Mouse (Mus musculus) liver, embryonic 13.5 days (tissue): ENCODE measurements at regions not wholly inside any gene's neighbourhood (a gene's known extent, or its start where the extent isn't known, plus 50 kb on each side); places are given as distances from the start of the nearest gene placed in this dataset.

Source experiments
- ATAC-seq: fragments of 200-750 bp; cut with Nextera tagmentation; 2 replicates; pipeline ENCODE4 v1.8.0; 2017; ENCODE audit warnings: low read depth, mild to moderate bottlenecking, moderate number of reproducible peaks, moderate library complexity
- DNase-seq: peaks from one replicate; pipeline ENCODE4 v3.0.0; 2022
- H3K27ac ChIP-seq: fragments of 300-500 bp; sonication (generic); 2 replicates; pipeline ENCODE4 v1.5.1; 2015; ENCODE audit warnings: moderate library complexity, mild to moderate bottlenecking, inconsistent platforms
- H3K27me3 ChIP-seq: fragments of 300-500 bp; sonication (generic); 2 replicates; pipeline ENCODE4 v1.6.1; 2015; ENCODE audit warnings: mild to moderate bottlenecking, inconsistent platforms
- H3K36me3 ChIP-seq: fragments of 300-500 bp; sonication (generic); 2 replicates; pipeline ENCODE4 v1.6.1; 2015; ENCODE audit warnings: mild to moderate bottlenecking, inconsistent platforms
- H3K4me1 ChIP-seq: fragments of 300-500 bp; sonication (generic); replicated peaks from 2 replicates; pipeline ENCODE4 v1.6.1; 2015; ENCODE audit warnings: inconsistent platforms
- H3K4me2 ChIP-seq: fragments of 300-500 bp; sonication (generic); 2 replicates; pipeline ENCODE4 v1.6.1; 2015; ENCODE audit warnings: inconsistent platforms, mild to moderate bottlenecking, moderate library complexity
- H3K4me3 ChIP-seq: fragments of 300-500 bp; sonication (generic); replicated peaks from 2 replicates; pipeline ENCODE4 v1.5.1; 2015; ENCODE audit warnings: mild to moderate bottlenecking, inconsistent platforms
- H3K9ac ChIP-seq: fragments of 300-500 bp; sonication (generic); 2 replicates; pipeline ENCODE4 v1.6.1; 2015; ENCODE audit warnings: mild to moderate bottlenecking, inconsistent platforms
- H3K9me3 ChIP-seq: fragments of 300-500 bp; sonication (generic); replicated peaks from 2 replicates; pipeline ENCODE4 v1.6.1; 2016; ENCODE audit warnings: inconsistent platforms
- WGBS: fragments of 180-500 bp; shearing (Covaris S2); methylation state at CpG from one replicate; pipeline ENCODE4 v1.1.7; 2015; ENCODE audit not compliant: insufficient replicate concordance; 5-methylcytosine and 5-hydroxymethylcytosine counted together

GRCm38 (mm10) chr11:79749755-79750434 is 158.9 kb downstream of the Rab11fip4 start:
- WGBS, result 52% methylated on average over 7 of the region's 7 CpGs
- no peak overlapping the region for H3K4me3 ChIP-seq
- no peak overlapping the region for H3K9ac ChIP-seq
- H3K4me1 ChIP-seq, result peaks cover 31% of the 10 kb centered on the region
- DNase-seq (no peak), ATAC-seq (no peak)
- no peak overlapping the region for H3K4me2 ChIP-seq
- H3K9me3 ChIP-seq, result no peaks in the 10 kb centered on the region
- H3K27ac ChIP-seq, result no peak overlapping the region
- no peaks in the 10 kb centered on the region for H3K36me3 ChIP-seq
- H3K27me3 ChIP-seq, result 0 out of 2 replicates have a peak, but pooled peaks cover 2% of the 10 kb centered on the region

GRCm38 (mm10) chr11:79749141-79749540 is 158.1 kb downstream of the Rab11fip4 start:
- Histone ChIP-seq H3K4me2 (no peak overlapping the region), H3K27me3 (0 out of 2 replicates have a peak, but pooled peaks cover 2% of the 10 kb centered on the region), H3K9me3 (no peaks in the 10 kb centered on the region), H3K9ac (no peak overlapping the region), H3K27ac (no peak overlapping the region), H3K4me3 (no peak overlapping the region), H3K4me1 (peaks cover 31% of the 10 kb centered on the region), H3K36me3 (no peaks in the 10 kb centered on the region)
- WGBS, result 87% methylated on average over 10 of the region's 10 CpGs
- no peak for DNase-seq
- ATAC-seq, result no peak

- Histone ChIP-seq H3K9ac (no peak overlapping the region), H3K27ac (no peak overlapping the region), H3K4me1 (peaks cover 31% of the 10 kb centered on the region), H3K27me3 (0 out of 2 replicates have a peak, but pooled peaks cover 2% of the 10 kb centered on the region), H3K9me3 (no peaks in the 10 kb centered on the region), H3K36me3 (no peaks in the 10 kb centered on the region), H3K4me2 (no peak overlapping the region), H3K4me3 (no peak overlapping the region)
- ATAC-seq, result no peak
- DNase-seq, result no peak
- WGBS, result 90% methylated on average over 7 of the region's 7 CpGs
These were observed 157.7 kb downstream of the Rab11fip4 start for GRCm38 (mm10) chr11:79748606-79749125.

GRCm38 (mm10) chr11:79747801-79748200 is 156.8 kb downstream of the Rab11fip4 start:
- no peak overlapping the region for H3K4me2 ChIP-seq
- ATAC-seq, result no peak
- WGBS, result 62% methylated on average over 6 of the region's 6 CpGs
- H3K9me3 ChIP-seq, result no peaks in the 10 kb centered on the region
- H3K27ac ChIP-seq, result no peak overlapping the region
- peaks cover 24% of the 10 kb centered on the region for H3K4me1 ChIP-seq
- no peaks in the 10 kb centered on the region for H3K27me3 ChIP-seq
- no peak for DNase-seq
- no peak overlapping the region for H3K9ac ChIP-seq
- H3K36me3 ChIP-seq, result no peaks in the 10 kb centered on the region
- H3K4me3 ChIP-seq, result no peak overlapping the region
